Mouse (Mus musculus) kidney, embryonic 15.5 days (tissue): ENCODE measurements at regions not wholly inside any gene's neighbourhood (a gene's known extent, or its start where the extent isn't known, plus 50 kb on each side); places are given as distances from the start of the nearest gene placed in this dataset.
"Not testable (repeated sequence)": the region's sequence is repeated elsewhere in the genome, so short reads cannot be mapped to it uniquely, and the experiment has no call there.

ENCODE experiments used
- ATAC-seq: fragments of 200-750 bp; cut with Nextera tagmentation; replicated peaks from 2 replicates; pipeline ENCODE4 v1.8.0; 2017; ENCODE audit warnings: moderate TSS enrichment; ENCODE audit not compliant: low FRiP score
- H3K27ac ChIP-seq: fragments of 300-500 bp; sonication (generic); 2 replicates; pipeline ENCODE4 v1.5.1; 2015; ENCODE audit warnings: mild to moderate bottlenecking, inconsistent platforms
- H3K27me3 ChIP-seq: fragments of 300-500 bp; sonication (generic); 2 replicates; pipeline ENCODE4 v1.6.1; 2015; ENCODE audit warnings: inconsistent platforms
- H3K36me3 ChIP-seq: fragments of 300-500 bp; sonication (generic); 2 replicates; pipeline ENCODE4 v1.6.1; 2015; ENCODE audit warnings: inconsistent platforms
- H3K4me1 ChIP-seq: fragments of 300-500 bp; sonication (generic); 2 replicates; pipeline ENCODE4 v1.6.1; 2015; ENCODE audit warnings: inconsistent platforms
- H3K4me2 ChIP-seq: fragments of 300-500 bp; sonication (generic); 2 replicates; pipeline ENCODE4 v1.6.1; 2015; ENCODE audit warnings: moderate library complexity, mild to moderate bottlenecking, inconsistent platforms
- H3K4me3 ChIP-seq: fragments of 300-500 bp; sonication (generic); replicated peaks from 2 replicates; pipeline ENCODE4 v1.5.1; 2015; ENCODE audit warnings: mild to moderate bottlenecking, inconsistent platforms
- H3K9ac ChIP-seq: fragments of 300-500 bp; sonication (generic); 2 replicates; pipeline ENCODE4 v1.6.1; 2015; ENCODE audit warnings: mild to moderate bottlenecking, inconsistent platforms
- H3K9me3 ChIP-seq: fragments of 300-500 bp; sonication (generic); replicated peaks from 2 replicates; pipeline ENCODE4 v1.6.1; 2016; ENCODE audit warnings: inconsistent platforms
- WGBS: fragments of 180-500 bp; shearing (Covaris S2); methylation state at CpG from one replicate; pipeline ENCODE4 v1.1.7; 2015; ENCODE audit warnings: mixed read lengths; 5-methylcytosine and 5-hydroxymethylcytosine counted together

- Histone ChIP-seq H3K4me2 (no peak overlapping the region), H3K9ac (no peak overlapping the region), H3K27me3 (peaks cover 5% of the 10 kb centered on the region; the same call in 1 of the 2 replicates)
Observed at GRCm38 (mm10) chr12:46393769-46394168, 425.0 kb downstream of the Nova1 start.

GRCm38 (mm10) chr12:46378914-46379313, 439.8 kb downstream of the Nova1 start:
- no peak overlapping the region for H3K4me2 ChIP-seq
- no peak overlapping the region for H3K4me3 ChIP-seq
- H3K27me3 ChIP-seq, result no peaks in the 10 kb centered on the region
- no peaks in the 10 kb centered on the region for H3K4me1 ChIP-seq
- ATAC-seq, result no peak
- no peaks in the 10 kb centered on the region for H3K36me3 ChIP-seq
- H3K9ac ChIP-seq, result no peak overlapping the region
- no peaks in the 10 kb centered on the region for H3K9me3 ChIP-seq
- no peak overlapping the region for H3K27ac ChIP-seq

More at GRCm38 (mm10) chr12:46393769-46394168, 425.0 kb downstream of the Nova1 start:
- Histone ChIP-seq H3K9me3 (no peaks in the 10 kb centered on the region), H3K4me3 (no peak overlapping the region), H3K27ac (no peak overlapping the region), H3K4me1 (no peaks in the 10 kb centered on the region), H3K36me3 (no peaks in the 10 kb centered on the region)
- ATAC-seq, result no peak

- Histone ChIP-seq H3K4me3 (no peak overlapping the region), H3K27me3 (no peaks in the 10 kb centered on the region), H3K9ac (no peak overlapping the region), H3K4me1 (no peaks in the 10 kb centered on the region), H3K9me3 (no peaks in the 10 kb centered on the region), H3K27ac (no peak overlapping the region), H3K4me2 (no peak overlapping the region), H3K36me3 (no peaks in the 10 kb centered on the region)
- 63% methylated on average over 3 of the region's 3 CpGs for WGBS
- ATAC-seq, result no peak
Observed at GRCm38 (mm10) chr12:46371747-46372146, 447.0 kb downstream of the Nova1 start.

GRCm38 (mm10) chr12:46333376-46333775, 485.4 kb downstream of the Nova1 start:
- no peak overlapping the region for H3K4me3 ChIP-seq
- no peaks in the 10 kb centered on the region for H3K36me3 ChIP-seq
- no peaks in the 10 kb centered on the region for H3K4me1 ChIP-seq
- no peak for ATAC-seq
- no peak overlapping the region for H3K27ac ChIP-seq
- no peak overlapping the region for H3K9ac ChIP-seq
- H3K4me2 ChIP-seq, result no peak overlapping the region
- H3K27me3 ChIP-seq, result no peaks in the 10 kb centered on the region
- WGBS, result 89% methylated on average over 1 of the region's 1 CpGs
- H3K9me3 ChIP-seq, result no peaks in the 10 kb centered on the region

- H3K9me3 ChIP-seq, result no peaks in the 10 kb centered on the region
- no peak overlapping the region for H3K27ac ChIP-seq
- H3K4me1 ChIP-seq, result no peaks in the 10 kb centered on the region
- H3K36me3 ChIP-seq, result no peaks in the 10 kb centered on the region
- no peak for ATAC-seq
- 84% methylated on average over 1 of the region's 1 CpGs for WGBS
- no peak overlapping the region for H3K9ac ChIP-seq
- H3K4me3 ChIP-seq, result no peak overlapping the region
- no peak overlapping the region for H3K4me2 ChIP-seq
- H3K27me3 ChIP-seq, result no peaks in the 10 kb centered on the region
Observed at GRCm38 (mm10) chr12:46327865-46328264, 490.9 kb downstream of the Nova1 start.

GRCm38 (mm10) chr12:46323276-46323675, 495.5 kb downstream of the Nova1 start:
- no peak overlapping the region for H3K27ac ChIP-seq
- H3K27me3 ChIP-seq, result no peaks in the 10 kb centered on the region
- H3K9ac ChIP-seq, result no peak overlapping the region
- H3K4me2 ChIP-seq, result no peak overlapping the region
- H3K4me3 ChIP-seq, result no peak overlapping the region
- ATAC-seq, result no peak
- H3K9me3 ChIP-seq, result no peaks in the 10 kb centered on the region
- H3K36me3 ChIP-seq, result no peaks in the 10 kb centered on the region
- no peaks in the 10 kb centered on the region for H3K4me1 ChIP-seq
- WGBS, result 64% methylated on average over 3 of the region's 3 CpGs

GRCm38 (mm10) chr12:46303136-46303797, 515.5 kb downstream of the Nova1 start:
- WGBS, result 72% methylated on average over 5 of the region's 5 CpGs
- no peaks in the 10 kb centered on the region for H3K9me3 ChIP-seq
- no peak overlapping the region for H3K4me3 ChIP-seq
- H3K9ac ChIP-seq, result no peak overlapping the region
- H3K27ac ChIP-seq, result no peak overlapping the region
- H3K4me2 ChIP-seq, result no peak overlapping the region
- H3K36me3 ChIP-seq, result no peaks in the 10 kb centered on the region
- no peaks in the 10 kb centered on the region for H3K4me1 ChIP-seq
- ATAC-seq, result no peak
- H3K27me3 ChIP-seq, result no peaks in the 10 kb centered on the region

- WGBS, result 86% methylated on average over 5 of the region's 5 CpGs
- Histone ChIP-seq H3K4me2 (no peak overlapping the region), H3K36me3 (no peaks in the 10 kb centered on the region), H3K9ac (no peak overlapping the region), H3K9me3 (no peaks in the 10 kb centered on the region), H3K27ac (no peak overlapping the region), H3K27me3 (no peaks in the 10 kb centered on the region), H3K4me1 (no peaks in the 10 kb centered on the region), H3K4me3 (no peak overlapping the region)
- ATAC-seq, result no peak
Observed at GRCm38 (mm10) chr12:46298926-46299325, 519.8 kb downstream of the Nova1 start.

- peak; percentile 40; the same call in 1 of the 2 replicates for ATAC-seq
- no peak overlapping the region for H3K27ac ChIP-seq
- H3K9ac ChIP-seq, result no peak overlapping the region
- no peak overlapping the region for H3K4me3 ChIP-seq
- H3K4me2 ChIP-seq, result no peak overlapping the region
- 41% methylated on average over 3 of the region's 3 CpGs for WGBS
- no peaks in the 10 kb centered on the region for H3K4me1 ChIP-seq
- no peaks in the 10 kb centered on the region for H3K9me3 ChIP-seq
- H3K27me3 ChIP-seq, result no peaks in the 10 kb centered on the region
- H3K36me3 ChIP-seq, result no peaks in the 10 kb centered on the region
Observed at GRCm38 (mm10) chr12:46284519-46284918, 534.2 kb downstream of the Nova1 start.

GRCm38 (mm10) chr12:46248402-46249018, 570.2 kb downstream of the Nova1 start:
- Histone ChIP-seq H3K9ac (no peak overlapping the region), H3K4me2 (no peak overlapping the region), H3K27ac (no peak overlapping the region), H3K36me3 (no peaks in the 10 kb centered on the region), H3K4me3 (no peak overlapping the region), H3K27me3 (no peaks in the 10 kb centered on the region), H3K4me1 (no peaks in the 10 kb centered on the region), H3K9me3 (no peaks in the 10 kb centered on the region)
- ATAC-seq, result no peak
- 78% methylated on average over 1 of the region's 1 CpGs for WGBS

- no peaks in the 10 kb centered on the region for H3K9me3 ChIP-seq
- 93% methylated on average over 3 of the region's 3 CpGs for WGBS
- no peak for ATAC-seq
Observed at GRCm38 (mm10) chr12:46244925-46245324, 573.8 kb downstream of the Nova1 start.

GRCm38 (mm10) chr12:46232359-46232758, 586.4 kb downstream of the Nova1 start:
- WGBS, result 71% methylated on average over 4 of the region's 4 CpGs
- H3K4me3 ChIP-seq, result no peak overlapping the region

More at GRCm38 (mm10) chr12:46244925-46245324, 573.8 kb downstream of the Nova1 start:
- Histone ChIP-seq H3K9ac (no peak overlapping the region), H3K27me3 (no peaks in the 10 kb centered on the region), H3K4me1 (no peaks in the 10 kb centered on the region), H3K4me3 (no peak overlapping the region), H3K4me2 (no peak overlapping the region), H3K36me3 (no peaks in the 10 kb centered on the region), H3K27ac (no peak overlapping the region)

GRCm38 (mm10) chr12:46215328-46215727, 603.4 kb downstream of the Nova1 start:
- 63% methylated on average over 1 of the region's 1 CpGs for WGBS
- H3K27ac ChIP-seq, H3K9me3 ChIP-seq, ATAC-seq, H3K4me2 ChIP-seq, H3K36me3 ChIP-seq, H3K4me3 ChIP-seq, H3K4me1 ChIP-seq, H3K9ac ChIP-seq, H3K27me3 ChIP-seq: not testable (repeated sequence)

More at GRCm38 (mm10) chr12:46232359-46232758, 586.4 kb downstream of the Nova1 start:
- Histone ChIP-seq H3K36me3 (no peaks in the 10 kb centered on the region), H3K27ac (no peak overlapping the region), H3K27me3 (no peaks in the 10 kb centered on the region), H3K9ac (no peak overlapping the region), H3K4me1 (no peaks in the 10 kb centered on the region), H3K9me3 (no peaks in the 10 kb centered on the region), H3K4me2 (no peak overlapping the region)
- ATAC-seq, result no peak
